Mouse (Mus musculus): ENCODE data around the gene Ccdc151.

Ccdc151 gene

DNA sequence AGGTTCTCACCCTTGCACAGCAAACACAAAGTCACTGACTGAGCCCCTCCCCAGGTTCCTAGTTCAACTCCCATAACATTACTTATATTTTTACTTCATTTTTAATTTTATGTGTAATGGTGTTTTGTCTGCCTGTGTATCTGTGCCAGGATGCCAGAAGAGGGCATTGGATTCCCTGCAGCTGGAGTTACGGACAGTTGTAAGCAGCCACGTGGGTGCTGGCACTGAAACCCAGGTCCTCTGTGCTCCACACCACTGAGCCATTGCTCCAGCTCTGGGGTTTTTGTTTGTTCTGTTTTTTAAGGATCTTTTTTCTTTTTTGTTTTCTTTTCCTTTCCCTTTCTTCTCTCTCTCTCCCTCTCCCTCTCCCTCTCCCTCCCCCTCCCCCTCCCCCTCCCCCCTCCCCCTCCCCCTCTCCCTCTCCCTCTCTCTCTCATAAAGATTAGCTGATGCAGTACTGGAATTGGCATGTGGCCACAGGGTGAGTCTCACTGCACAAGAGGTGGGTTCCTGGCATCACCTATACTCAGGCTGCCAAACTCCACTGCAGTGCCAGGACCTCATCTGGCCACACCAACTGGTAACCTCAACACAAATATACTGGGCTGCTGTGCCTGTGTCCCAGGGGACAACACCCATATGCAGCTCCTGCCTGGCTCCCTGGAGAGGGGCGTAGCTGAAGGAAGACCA is 6.1 kb downstream of the Ccdc151 start:
- DNase-seq (ENCODE audit: low spot score): no peak

DNA sequence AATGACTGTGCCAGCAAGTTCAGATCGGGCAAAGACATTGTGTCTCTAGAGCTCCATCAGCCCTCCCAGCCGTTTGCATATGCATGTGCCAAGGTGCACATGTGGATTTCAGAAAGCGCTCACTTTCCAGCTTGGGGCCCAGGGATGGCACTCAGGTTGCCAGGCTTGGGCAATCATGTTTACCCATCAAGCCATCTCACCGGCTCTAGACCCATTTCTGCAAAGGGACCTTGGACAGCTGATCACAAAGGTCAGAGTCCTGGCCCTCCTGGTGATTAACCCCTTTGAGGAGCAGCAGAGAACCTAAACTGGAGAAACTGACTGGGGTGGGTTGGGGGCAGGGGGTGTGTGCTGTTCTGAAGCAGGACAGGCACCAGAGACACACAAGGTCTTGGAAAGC is 10.2 kb downstream of the Ccdc151 start:
- DNase-seq (ENCODE audit: low spot score): no peak

DNA sequence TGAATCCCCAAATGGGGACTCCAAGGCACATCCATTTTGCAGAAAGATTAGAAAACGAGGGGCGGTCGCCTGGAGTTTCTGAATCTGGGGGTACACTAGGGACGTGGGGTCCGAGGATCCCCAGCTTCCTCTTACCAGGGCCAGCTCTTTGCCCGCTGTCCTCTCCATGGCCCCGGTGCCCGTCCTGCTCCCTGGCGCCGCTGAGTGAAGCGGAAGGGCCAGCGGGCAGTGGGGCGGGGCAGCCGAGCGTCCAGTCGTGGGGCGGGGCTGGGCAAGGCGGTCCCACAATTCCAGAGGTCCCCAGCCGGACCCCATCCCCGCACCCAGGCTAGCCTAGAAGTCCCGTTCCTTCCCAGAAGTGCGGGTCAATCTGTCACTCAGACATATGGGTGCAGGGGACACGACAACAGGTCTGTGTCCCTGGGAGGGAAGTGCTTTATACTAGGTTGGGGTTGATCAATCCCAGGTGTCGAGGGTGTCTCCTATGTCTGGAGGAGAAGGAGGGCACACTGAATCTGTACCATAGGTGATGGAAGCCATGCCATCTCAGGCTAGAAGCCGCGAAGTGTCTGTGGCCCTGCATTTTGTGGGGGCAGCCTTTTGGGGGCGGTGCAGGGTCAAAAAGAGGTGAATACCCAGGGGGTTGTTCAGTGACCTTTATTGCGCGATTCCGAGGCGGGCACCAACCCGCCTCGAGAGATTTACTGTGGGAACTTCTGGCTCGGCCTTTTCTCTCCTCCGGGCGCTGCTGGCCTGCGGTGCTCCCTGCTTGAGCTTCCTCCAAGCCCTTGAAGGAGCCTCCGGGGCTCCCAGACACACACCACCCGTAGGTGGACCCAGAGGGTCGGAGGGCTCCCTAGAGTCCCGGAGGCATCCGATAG is 13.0 kb downstream of the Ccdc151 start, which contains the start of gene Rgl3:
TSS of gene Rgl3 (minus strand) at position 217 of the 881 bp plus-strand sequence.
- no peak for DNase-seq (ENCODE audit: low spot score)

DNA sequence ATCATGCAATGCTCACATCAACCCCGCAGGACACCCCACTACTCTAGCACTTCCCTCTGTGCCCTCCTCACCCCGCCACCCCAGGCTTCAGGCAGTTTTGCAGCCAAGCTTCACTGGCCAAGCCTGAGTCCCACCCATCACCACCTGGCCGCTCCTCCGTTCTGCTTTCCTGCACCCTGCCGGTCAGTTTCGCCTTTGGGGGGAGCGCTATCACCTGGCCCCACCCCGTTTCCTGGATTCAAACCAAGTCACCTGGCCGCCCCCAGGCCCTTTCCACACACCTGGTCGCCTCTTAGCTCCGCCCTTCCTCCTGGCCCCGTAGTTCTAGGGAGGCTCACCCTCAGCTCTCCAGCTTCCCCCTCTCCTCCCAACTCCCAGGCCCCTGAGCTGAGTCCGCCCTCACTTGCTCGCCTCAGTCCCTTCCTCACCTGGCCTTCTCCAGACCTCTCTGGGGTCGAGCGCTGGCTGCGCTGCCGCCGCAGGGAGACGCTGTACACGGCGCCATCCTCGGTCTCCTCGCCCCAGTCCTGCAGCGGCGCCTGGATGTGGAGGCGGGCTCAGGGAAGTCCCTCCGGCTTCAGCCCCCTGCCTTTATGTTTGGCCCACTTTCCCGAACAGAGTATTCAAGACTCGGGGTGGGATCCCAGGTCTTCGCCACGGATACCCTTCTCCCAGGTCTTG is 13.9 kb downstream of the Ccdc151 start:
- DNase-seq (ENCODE audit: low spot score): no peak

DNA sequence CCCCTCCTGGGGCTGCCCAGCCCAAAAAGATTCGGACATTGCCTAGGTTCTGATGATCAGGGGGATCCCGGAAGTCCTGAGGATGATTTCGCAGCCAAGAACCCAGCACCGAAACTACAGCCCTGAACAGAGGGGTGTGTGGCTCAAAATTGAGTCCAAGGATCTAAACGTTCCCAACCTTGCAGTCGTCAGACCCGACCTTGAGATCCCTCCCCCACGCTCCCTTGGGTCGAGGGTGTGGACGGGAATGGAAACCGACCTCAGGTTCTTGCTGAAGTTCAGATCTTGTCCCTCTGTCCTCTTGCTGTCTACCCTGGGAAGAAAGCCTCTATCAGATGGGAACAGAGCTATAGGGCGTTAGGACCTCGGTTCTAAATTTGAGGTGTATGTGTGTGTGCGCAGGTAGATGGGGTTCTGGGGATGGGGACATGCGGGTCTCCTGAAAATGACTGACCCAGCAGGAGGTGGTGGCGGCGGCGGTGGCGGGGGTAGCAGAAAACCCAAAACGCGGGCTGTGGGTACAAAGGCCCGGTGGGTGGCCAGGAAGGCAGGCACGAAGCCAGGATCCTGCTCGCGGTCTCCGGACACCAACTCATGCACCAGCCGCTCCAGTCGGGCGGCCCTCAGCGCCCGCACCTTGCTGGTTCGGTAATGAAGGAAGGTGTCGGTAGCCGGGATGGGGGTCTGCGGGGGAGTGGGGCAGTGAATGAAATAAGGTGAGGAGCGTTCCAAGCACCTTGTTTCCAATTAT is 14.7 kb downstream of the Ccdc151 start:
- DNase-seq (ENCODE audit: low spot score): no peak

DNA sequence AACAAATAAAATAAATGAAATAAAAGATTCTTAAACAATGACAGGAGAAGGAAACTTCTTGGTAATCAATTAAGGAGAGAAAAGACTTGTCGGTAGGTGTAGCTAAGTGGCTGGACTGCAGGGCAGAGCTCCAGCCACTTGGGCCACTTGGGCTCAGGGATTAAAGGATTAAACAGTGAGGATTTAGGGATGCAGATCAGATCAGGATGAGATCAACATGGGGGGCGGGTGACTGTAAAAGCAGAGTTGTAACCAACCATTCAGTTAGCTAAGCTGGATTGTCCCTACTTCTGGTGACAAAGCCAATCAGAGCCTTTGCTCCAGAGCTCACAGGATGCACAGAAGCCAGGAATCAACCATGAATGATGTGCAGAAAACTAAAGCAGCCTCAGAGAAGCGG is 18.5 kb downstream of the Ccdc151 start:
- no peak for DNase-seq (ENCODE audit: low spot score)

DNA sequence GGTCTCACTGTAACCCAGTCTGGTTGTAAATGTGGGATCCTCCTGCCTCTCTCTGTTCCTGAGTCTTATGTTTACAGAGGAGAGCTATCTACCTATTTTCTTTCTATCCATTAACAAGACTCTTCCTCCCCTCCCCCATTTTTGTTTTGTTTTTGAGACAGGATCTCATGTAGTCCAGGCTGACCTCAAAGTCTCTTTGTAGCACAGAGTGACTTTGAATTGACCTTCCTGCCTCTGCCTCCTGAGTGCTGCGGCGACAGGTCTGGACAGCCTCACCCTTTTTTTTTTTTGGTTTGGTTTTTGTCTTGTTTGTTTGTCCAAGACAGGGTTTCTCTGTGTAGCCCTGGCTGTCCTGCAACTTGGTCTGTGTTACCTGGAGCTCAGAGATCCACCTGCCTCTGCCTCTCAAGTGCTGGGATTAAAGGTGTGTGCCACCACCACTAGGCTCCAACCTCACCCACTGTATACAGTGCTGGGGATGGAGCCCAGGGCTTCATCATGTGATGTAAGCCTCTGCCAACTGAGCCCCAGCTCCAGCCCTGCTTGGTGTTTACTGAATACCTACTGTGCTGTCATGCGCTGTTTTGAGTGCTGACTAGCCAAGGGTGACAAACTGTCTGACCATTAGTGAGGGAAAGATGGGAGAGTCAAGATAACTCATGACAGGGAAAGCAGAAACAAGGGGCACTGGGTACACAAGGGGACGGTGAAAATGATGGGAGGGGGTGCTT is 23.9 kb downstream of the Ccdc151 start:
- DNase-seq (ENCODE audit: low spot score): no peak

DNA sequence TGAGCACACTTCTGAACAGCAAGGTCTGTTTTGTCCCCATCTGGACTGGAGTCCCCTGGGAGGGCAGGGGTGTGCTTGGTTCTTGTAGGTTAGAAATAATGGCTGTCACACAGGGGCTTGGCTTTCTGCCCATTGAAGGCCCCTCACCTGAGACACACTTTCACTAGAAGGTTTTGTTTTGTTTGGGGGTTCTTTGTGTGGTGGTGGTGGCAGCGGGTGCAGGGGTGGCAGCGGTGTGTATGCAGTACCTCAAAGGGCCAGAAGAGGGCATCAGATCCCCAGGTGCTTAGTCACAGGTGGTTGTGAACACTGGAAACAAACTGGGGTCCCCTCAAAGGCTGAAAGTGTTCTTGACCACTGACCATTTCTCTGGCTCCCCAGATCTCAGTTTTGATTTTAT is 24.5 kb downstream of the Ccdc151 start:
- DNase-seq (ENCODE audit: low spot score): no peak

DNA sequence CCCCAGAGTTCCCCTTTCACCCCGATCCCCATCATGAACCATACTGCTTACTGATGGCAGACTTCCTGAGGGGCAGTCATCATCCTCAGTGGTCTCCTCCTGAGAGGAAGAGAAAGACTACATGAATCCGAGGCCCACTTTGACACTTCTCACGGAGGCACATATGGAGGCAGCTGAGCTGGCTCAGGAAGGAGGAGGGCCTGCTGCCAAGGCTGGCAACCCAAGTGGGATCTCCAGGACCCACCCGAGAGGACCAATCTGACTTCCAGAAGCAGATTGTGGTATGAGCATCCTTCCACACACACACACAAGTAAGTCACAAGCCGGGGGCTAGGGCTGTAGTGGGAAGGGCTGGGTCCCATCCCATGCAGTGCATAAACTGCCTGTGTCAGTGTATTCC is 25.1 kb downstream of the Ccdc151 start:
- no peak for DNase-seq (ENCODE audit: low spot score)

DNA sequence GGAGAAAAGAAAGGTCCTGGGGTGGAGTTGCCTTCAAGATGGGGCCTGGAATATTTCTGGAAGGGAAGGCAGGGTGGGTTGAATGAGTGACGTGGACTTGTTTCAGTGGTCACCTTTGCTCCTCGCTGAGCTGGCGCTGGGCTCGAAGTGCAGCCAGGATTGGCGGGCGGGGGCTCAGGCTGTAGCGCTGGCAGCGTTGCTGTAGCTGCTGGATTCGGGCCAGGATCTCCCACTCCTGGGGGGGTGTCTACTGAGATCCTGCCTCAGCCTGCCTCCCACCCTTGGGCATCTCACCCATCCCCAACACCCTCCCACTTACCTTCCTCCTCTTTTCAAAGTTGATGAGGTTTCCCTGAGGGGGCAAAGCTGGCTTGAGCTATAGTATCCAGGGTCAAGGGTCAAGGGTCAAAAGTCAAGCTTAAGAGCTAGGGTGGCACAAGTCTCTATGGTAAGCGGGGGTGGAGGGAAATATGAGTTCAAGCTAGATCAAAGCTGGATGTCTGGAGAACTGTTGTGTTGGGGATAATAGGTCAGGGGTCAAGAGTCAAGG is 25.7 kb downstream of the Ccdc151 start:
- DNase-seq (ENCODE audit: low spot score): no peak

DNA sequence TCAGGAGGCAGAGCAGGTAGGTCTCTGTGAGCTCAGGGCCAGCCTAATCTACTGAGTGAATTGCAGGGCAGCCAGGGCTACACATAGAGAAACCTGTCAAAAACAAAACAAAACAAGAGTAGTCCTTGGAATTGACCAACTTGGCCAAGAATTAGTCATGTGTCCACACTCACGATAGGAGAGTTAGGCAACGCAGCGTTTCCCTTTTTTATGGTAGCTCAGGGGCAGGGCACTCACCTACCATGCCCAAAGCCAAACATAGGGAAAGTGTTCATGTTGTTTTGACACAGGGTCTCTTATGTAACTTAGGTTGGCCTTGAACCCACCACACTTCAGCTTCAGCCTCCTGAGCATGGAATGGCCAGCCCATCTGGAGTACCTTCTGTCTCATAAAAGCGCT is 33.1 kb downstream of the Ccdc151 start:
- no peak for DNase-seq (ENCODE audit: low spot score)

DNA sequence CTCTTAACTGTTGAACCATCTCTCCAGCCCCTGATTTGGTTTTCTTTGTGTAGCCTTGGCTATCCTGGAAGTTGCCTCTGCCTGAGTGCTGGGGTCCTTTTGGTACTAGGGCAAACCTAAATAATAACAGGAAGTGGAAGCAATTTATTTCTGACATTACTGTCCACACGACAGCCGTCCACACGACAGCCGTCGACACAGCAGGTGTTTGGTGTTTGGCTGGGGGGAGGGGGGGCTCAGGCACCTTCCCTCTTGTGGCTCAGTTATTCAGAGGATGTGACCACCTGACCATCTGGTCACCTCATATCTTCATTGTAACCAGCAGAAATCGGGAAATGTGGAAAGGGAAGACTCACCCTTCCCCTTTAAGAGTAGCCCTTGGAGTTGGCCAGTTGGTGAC is 33.6 kb downstream of the Ccdc151 start:
- no peak for DNase-seq (ENCODE audit: low spot score)

DNA sequence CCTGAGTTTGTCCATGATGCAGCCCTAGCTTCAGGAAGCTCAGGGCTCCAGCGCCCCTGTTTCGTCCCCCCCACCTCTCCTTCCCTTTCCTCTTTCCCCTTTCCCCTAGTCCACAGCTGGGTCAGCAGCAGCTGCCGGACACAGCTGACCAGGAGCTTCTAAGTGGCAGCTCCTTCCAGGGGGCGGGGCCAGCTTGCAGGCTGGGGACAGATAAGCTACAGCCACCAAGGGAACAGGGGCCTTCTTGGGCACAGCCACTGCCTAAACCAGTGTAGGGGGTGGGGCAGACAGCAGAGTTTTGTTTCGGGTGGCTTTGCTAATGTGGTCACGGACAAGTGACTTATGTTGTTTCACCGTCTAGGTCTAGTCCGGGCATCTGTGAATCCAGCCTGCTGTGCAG is 39.0 kb downstream of the Ccdc151 start, which contains the start of gene Epor:
TSS of gene Epor (minus strand) at position 90 of the 400 bp plus-strand sequence.
- no peak for DNase-seq (ENCODE audit: low spot score)

DNA sequence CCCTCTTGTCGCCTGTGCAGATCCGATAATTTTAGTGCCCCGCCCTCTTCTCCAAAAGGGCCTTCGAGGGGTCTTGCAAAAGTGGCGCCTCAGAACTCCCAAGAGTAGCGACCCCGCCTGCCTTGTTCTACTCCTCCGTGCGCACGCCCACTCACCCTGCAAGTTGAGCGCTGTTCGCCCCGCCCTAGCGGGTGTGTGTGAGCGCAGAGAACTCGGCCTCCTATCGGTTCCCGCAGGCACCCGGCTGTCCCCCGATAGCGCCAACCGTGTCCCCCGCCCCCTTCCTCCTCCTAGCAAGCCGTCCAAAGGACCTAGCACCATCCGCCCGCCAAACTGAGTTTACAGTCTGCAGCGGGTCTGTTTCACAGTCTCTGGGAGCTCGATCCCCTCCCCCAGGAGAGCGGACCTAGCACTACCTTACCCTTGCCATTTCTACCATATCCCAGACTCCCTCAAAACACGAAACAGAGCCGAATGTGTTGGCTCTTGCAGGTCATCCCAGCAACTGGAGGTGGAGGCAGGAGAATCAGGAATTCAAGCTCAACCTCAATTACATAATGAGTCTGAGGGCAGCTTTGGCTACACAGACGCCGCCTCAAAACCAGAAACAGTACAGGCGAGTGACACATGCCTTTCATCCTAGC is 39.9 kb downstream of the Ccdc151 start:
- no peak for DNase-seq (ENCODE audit: low spot score)

DNA sequence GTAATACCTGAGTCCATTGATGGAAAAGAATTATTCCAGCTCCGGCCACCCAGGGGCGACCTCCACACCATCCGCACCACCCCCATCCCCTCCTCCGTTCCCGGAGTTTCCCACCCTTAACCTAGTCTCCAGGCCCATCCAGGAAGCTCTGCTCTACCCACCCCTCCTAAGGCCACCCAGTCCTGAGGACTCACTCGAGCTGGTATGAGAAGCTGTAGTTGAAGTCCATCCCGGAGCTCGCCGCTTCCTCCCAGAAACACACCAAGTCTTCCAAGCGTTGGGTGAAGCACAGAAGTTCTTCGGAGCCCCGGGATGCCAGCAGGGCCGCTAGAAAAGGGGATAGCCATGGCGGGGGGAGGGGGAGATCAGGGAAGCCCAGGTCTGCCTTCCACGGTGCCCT is 40.4 kb downstream of the Ccdc151 start:
- DNase-seq (ENCODE audit: low spot score): no peak

DNA sequence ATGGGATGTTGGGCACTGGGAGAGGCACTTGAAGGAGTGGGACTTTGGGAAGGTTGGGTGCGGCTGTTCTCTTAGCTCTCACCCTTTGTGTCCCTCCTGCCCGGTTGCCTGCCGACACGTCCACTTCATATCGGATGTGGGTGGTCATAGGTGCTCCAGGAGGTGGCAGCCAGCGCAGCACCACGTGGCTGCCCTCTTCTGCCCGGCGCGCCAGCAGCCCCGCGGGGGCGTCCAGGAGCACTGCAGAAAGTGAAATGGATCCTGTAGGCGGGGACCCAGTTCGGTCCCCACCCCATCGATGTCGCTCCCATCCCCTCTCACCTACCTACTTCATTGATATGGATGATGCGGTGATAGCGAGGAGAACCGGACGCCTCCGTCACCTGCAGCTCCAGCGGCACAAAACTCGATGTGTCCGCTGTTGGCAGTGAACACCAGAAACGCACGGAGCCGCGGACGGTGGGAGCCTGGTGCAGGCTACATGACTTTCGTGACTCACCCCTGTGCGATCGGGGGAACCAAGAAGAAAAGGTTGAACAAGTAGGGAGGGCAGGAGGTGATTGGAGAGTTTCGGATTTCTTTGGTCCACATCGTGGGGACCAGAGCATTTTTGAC is 41.0 kb downstream of the Ccdc151 start:
- DNase-seq (ENCODE audit: low spot score): no peak

DNA sequence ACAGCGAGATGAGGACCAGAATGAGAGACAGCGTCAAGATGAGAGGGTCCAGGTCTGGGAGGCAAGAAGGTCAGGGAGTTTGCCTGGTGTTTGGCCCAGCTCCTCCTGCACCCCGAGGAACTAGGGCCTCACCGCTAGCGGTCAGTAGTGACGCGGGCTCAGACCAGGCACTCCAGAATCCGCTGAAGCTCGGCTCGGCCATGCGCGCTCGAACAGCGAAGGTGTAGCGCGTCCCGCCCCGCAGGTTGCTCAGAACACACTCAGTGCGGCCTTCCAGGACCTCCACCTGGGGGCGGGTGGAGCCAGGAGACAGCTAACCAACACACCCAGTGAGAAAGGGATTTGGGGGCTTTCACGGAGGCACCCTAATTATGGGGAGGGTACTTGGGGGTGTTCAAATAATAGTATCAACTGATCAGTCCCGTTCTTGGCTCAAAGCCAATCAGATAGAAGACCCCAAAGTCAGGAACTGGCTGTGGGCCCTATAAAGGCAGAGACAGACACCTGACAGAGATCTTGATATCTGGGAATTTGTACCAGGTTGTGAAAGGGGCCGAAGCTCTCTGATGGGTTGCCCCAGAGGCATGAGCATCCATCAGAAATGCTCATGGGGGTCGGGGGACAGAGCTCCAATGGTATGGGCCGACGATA is 41.8 kb downstream of the Ccdc151 start:
- DNase-seq (ENCODE audit: low spot score): no peak

DNA sequence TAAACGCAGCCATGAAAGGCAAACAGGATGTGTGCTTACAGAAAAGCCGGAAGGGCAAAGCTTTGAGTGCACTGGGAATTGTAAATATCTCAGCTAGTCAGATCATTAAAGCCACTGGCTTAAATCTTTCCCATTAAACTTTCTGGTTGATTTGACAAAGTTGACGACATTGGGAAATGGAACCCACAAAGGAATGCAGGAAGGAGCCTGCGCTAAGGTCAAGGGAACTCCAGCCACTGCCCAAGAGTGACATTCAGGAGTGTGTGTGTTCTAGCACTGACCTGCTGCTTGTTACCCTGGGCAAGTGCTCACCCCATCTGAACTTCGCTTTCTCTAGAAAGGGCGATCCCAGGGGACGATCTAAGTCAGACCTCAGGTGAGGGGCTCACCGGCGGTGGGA is 42.3 kb downstream of the Ccdc151 start:
- no peak for DNase-seq (ENCODE audit: low spot score)

DNA sequence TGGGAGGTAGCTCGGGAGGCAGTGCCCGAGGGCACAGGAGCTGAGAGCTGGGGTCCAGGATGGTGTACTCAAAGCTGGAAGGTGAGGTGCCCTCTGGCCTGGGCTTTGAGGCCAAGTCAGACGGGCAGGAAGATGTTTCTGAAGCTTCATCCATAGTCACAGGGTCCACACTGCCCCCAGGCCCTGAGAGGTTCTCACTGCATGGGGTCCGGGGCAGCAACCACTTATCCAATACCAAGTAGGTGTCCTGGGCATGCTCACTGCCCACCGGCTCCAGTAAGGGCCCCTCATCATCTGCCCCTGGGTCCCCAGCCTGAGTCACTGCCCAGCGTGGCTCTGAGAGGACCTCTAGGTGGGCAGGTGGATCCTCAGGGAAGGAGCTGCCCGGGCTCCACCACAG is 43.2 kb downstream of the Ccdc151 start:
- DNase-seq (ENCODE audit: low spot score): no peak

DNA sequence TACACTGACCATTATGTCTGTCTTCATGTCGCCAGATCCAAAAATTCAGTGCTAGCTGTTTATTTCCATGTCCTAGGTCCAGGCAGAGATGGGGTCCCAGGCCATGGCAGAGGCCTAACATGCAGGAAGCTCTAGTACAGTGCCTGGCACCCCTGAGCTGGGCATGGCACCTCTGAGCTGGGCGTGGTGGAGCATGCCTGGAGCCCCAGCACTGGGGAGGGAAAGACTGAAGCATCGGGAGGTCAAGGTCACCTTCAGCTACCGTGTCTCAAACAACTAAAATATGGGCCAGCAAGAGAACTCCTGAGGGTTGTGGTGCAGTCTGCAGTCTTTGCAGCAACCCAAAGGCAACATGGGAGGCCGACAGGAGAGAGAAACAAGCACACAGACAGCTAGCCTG is 44.1 kb downstream of the Ccdc151 start:
- DNase-seq (ENCODE audit: low spot score): no peak

Measured in urinary bladder, postnatal 10 days (tissue).